Mouse (Mus musculus) spleen, embryonic (tissue): ENCODE measurements at regions not wholly inside any gene's neighbourhood (a gene's known extent, or its start where the extent isn't known, plus 50 kb on each side); places are given as distances from the start of the nearest gene placed in this dataset.

Experiments used
- CTCF ChIA-PET: fragments of 350-600 bp; sonication (Branson Sonifier 250); formaldehyde crosslinking; loops from one replicate; lab custom pipeline; 2022; lab: Charles Lee

DNA sequence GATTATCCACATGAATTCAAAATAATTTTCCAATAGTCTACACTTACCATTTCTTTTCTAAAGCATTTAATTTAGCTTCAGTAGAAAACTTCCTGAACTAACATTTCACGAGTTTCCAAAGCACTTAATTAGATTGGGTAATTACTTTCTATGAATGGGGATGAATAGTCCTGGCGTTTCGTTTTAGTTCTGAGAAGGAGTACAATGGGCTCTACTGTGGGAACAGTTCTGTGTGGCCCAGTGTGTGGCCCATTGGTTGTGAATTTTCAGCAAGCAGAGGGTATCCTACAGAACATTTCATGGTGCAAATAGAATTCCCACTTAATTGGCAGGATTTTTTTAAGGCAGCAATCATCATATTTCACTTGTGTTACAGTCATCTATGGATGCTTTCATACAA, 95.5 kb downstream of the 1700017N19Rik start:
- CTCF ChIA-PET: no interaction called here

DNA sequence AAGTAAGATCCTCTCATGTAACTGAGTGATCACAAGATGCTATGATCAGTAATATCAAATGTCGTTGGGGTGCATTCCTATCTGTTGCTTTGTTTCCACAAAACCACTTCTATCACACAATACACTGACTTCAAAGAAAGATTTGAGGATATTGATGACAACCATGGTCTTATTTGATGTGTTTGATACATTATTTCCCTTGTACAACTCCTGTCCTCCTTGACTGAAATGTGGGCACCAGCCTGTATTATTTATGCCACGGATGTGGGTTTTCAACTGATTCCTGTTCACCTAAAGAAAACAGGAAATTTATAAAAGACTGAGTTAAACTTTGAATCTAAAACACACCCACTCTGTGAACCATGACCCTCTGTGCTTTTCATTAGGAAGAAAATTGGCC, 105.7 kb downstream of the 1700017N19Rik start:
- CTCF ChIA-PET: no interaction called here

DNA sequence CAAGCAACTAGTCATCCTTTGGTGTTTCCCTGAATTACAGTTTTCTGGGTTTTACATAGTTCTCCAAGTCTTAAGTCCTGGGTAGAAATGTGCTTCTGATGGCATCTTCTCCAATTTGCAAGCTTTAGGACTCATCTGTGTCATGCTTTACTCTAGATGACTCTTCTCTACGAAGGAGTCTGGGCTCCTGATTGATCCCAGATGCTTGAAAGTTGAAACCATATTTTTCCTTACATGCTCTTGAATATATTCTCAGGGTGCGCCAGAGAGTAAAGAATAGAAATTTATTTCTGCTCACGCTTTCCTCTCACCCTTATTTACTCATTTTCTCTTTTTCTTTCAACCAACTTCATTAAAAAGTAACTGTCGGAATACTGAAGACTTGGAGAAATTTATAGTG, 108.9 kb downstream of the 1700017N19Rik start:
- CTCF ChIA-PET: no interaction called here

DNA sequence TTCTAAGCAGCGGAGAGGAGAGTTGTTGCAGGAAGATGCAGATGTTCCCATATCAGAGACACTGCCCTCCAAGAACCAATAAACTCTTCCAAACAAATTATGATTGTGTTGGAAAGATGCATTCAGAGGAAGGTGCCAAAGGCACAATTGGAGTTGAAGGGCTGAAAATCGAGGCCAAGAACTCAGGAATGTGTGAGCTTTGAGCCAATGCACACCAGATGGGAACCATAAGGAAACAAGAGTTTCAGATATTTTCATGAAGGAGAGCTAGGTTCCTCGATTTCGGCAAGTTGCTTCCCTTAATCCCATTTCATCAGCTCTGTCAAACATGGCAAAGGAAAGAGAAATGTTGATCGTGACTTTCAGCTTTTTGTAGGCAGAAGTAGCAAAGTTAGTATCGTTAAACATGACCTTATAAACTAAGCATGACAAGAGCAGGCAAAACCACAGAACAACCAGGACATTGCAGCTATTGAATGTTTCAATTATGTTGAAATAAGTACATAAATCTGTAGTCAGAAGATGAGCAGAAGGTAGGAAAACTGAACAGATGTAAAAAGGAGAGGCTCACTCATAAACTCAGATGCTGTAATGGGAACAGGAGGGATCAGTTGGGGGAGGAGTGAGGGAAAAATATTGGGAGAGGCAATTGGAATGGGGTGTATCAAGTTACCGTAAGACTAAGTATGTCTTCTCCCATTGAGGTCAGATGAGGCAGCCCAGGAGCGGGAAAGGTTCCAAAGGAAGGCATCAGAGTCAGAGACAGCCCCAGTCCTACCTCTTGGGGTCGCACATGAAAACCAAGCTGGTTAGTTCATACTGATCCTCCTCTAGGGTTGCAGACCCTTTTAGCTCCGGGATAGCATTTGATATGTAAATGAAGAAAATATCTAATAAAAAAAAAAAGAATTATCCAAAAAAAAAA, 110.3 kb downstream of the 1700017N19Rik start:
- CTCF ChIA-PET: no interaction called here

DNA sequence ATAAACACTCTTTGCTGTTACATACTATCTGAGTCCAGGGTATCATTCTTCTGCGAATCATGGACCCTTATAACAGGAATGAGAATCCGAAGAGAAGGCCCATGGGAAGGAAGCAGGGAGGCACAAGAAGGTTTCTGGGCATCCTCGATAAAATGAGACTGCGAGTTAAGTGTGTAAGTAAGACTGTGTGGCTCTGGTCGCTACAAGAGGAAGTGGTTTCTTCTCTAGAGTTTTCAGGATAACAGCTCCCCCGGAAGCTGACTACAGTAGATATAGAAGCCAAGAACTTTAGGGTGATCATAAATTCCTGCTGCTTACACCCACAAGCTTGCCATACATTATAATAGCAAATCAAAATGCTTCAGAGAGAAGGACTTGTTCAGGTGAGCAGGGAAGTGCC, 111.7 kb downstream of the 1700017N19Rik start:
- CTCF ChIA-PET: interaction anchor here (0.7 kb wide), 1 partner anchor 279 kb away, joined by 8 read pairs; no protein-coding TSS in a partner anchor

DNA sequence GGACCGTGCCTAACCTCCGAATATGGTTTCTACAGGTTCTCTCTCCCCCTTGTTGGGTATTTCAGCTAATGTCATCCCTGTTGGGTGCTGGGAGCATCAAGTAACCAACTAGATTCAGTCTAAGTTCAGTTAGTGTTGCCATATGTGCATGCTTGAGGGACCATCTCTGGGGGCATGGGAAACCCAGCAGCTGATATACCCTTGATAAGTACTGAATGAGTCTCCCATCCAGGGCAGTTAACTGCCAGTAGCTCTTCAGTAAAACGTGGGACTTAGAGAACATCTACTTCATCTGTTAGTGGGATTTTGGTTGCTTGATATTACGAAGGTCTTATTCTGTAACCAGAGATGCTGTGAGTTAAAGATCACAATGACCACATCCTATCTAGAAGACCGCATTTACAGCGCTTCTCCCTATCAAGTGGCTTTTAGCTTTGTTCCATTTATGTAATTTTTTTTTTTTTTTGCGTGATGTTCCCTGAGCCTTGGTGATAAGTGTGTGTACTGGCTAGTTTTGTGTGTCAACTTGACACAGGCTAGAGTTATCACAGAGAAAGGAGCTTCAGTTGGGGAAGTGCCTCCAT, 125.9 kb downstream of the 1700017N19Rik start:
- CTCF ChIA-PET: interaction anchor here (1.0 kb wide), 1 partner anchor 9 kb away, joined by 3 read pairs; no protein-coding TSS in a partner anchor

DNA sequence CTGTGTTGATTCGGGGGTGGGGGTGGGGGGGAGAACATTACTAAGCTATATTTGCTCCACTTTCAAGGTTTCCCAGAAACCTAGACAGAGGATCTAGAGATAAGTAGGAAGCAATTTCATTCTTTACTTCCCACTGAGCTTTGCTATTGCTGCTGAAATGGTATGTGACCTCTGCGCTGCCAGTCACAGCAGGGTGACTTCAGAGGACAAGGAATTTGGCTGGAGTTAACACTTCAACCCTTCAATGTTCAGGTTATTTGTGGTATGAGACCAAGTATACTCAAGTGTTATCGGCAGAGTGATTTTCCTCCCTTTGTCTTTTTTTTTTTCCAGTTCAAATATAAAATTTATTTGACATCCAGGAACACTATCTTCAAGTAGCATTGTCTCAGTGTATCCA, 128.3 kb downstream of the 1700017N19Rik start:
- CTCF ChIA-PET: no interaction called here

DNA sequence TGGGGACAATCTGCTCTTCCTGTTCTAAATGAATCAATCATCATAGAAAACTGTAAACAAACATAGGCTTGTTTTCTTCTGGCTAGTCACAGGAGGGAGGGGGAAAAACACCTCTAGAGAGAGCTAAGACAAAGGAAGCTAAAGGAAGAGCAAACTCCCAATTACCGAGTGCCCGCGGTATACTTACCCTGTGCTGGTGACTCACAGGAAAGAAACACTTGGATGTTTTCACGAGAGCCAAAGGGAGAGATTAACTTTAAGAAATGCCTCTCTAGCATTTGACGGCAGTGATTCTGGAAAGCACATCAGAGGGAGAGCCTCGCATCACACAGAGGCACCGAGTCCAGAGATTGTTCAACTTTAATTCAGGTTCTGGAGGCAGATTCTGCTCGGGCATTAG, 151.0 kb downstream of the 1700017N19Rik start:
- CTCF ChIA-PET: interaction anchor here (0.5 kb wide), 1 partner anchor 174 kb away, joined by 3 read pairs; no protein-coding TSS in a partner anchor

DNA sequence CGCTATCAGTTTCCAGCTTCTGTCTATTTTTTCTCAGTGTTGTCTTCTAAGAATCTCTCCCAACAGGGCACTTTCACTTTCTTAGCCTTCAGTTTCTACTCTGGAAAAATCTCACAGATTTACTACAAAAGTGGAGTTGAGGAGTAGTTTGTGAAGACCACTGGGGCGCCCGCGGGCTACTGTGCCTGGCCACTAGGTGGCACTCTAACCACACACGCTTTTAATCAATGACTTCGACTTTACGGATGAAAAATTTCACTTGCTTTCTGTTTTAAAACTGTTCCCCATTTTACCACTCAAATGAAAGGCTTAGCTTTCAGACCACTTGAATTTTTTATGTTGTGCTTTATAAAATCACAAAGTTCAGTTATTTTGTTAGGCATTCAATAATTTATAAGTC, 151.8 kb downstream of the 1700017N19Rik start:
- CTCF ChIA-PET: interaction anchor here (0.6 to 0.7 kb wide), 2 partner anchors 182 to 1709 kb away, joined by 3 to 4 read pairs; no protein-coding TSS in a partner anchor

DNA sequence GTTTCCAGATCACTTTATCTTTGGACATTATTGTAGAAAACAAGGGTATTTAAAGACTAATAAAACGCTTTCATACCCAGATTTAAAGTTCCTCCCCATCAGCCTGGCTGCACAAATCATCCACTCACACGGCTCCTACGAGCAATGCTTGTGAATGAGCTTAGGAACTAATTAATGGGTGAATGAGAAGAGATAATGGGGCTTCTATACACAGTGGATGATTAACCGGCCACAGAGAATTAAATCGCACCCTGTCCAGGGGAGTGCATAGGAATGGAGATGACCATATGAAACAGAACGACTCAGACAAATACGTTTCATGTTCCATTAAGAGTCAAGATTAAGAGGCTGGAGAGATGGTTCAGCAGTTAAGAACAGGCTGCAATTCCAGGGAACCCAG, 155.9 kb downstream of the 1700017N19Rik start:
- CTCF ChIA-PET: no interaction called here

DNA sequence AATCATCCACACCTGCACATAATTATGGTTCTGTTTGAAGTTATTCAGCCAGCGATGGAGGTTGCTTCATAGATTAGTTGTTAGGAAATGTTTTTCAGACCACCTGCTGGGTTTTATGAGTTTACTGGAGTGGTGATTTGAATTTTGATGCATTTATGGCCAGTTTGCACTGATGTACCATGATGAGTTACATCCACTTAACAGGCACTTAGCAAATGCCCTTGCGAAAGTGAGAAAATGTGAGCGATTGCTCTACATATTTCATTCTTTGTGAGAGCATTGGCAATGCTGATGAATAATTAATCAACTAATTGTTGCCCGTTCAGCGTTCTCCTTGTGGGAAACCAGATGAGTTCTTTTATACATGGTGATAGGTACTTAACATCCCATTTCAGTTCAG, 164.7 kb downstream of the 1700017N19Rik start:
- CTCF ChIA-PET: no interaction called here

DNA sequence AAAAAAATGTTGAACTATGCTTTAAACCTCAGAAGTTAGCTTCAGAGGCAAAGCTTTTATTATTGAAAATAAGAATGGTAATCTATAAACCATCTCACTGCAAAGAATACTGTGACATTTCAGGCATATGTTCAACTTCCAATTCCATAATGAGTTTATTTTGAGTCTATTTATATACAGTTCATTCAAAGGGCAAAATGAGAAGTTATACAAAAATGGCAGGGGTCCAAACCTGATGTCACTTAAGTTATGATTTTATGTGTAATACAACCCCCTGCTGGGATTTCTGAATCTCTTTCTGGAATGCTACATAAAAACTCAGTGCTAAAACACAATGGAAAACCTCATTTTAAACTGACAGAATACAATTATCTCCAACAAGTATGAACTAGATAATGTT, 184.0 kb downstream of the 1700017N19Rik start:
- CTCF ChIA-PET: no interaction called here

DNA sequence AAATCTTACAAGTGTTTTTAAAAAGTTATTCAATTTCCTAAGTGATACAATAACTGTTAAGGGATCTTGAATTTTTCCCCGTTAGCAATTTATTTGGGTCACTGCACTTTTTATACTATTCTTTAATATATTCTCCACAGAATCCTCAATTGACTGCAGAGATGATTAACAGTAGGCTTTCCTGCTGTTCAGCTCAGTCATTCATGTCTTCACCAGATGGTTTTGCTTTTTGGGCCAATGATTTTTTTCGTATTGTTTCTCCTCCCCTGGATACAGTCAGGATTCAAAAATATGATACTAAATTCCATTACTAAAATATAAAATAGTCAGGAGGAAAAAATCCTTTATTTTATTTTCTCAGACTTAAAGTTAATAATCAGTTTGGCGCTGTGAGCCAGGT, 201.9 kb downstream of the 1700017N19Rik start:
- CTCF ChIA-PET: no interaction called here

DNA sequence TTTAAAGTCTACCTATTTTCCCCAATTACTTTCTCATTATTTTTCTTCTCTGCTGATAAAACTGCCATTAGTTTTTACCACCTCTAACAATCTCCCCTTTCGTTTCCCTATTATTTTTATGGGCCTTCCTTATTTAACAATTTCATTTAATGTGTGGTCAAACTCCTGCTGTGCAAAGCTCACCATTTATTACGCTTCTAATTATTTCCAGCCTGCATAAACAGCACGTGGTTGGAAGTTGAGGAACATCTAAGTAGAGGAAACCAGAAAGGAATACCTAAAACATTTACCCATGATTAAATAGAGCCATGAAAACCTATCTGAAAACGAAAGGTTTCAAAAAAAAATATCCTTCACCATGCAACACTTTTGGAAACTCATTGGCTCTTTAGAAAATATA, 202.3 kb downstream of the 1700017N19Rik start:
- CTCF ChIA-PET: no interaction called here

DNA sequence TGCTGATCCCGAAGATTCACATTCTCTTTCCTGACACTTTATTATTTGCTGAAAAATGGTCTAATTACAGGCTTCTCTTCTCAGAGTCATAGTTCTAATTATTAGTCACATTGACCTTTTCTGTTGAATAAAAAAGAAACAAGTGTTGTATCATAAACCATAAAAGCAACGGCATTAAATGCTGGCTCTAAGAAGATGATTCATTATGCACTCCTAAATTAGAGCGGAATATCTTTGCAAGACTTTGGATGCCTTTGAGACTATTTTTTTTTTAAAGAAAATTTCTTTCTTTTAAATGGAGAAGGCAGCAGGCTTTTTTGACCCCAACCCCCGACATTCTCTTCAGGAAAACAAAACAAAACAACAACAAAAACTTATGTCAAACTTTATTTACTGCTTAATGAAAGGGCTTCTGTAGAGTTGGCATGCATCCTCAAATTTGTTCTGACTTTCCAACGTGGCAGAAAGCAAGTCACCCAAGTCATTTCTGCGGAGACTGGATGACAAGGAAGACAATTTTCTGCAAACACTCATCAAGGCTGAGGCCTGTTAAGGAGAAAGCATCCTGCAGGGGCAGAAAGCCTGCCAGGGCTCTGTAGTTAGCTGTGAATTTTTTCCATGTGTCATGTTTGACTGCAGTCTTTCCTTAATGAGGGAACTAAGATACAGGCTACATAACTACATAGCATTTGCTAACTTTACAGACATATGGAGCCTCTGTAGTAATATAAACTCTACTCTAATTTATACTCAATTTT, 205.1 kb downstream of the 1700017N19Rik start:
- CTCF ChIA-PET: no interaction called here

DNA sequence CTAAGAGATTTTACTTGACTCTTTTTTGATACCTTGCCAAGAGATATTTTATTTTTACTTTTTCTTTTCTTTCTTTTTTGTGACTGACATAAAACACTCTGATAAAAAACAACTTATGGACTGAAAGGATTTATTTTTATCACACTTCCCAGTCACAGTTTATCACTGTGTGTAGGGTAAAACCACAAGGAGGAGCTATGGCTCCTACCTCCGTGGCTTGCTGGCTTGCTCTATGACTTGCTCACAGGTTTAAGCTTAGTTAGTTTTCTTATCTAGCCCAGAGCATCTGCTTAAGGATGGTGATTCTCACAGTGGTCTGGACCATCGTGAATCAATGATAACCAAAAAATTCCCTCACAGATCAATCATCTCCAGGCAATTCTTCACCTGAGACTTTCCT, 221.4 kb downstream of the 1700017N19Rik start:
- CTCF ChIA-PET: no interaction called here

DNA sequence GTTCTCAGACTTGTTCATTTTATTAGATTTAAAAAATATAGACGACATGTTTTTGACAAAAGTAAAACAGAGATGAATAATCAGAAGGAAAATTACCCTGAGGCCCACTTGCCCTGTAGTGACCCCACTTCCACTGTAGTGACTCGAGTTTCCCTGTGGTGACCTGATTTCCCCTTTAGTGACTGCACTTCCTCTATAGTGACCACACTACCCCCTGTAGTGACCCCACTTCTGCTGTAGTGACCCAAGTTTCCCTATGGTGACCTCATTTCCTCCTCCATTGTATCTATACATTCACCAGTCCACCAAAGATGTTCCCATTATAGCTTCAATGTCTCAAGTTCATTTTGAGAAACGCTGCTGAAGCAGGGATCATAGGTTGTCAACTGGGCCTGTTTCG, 244.5 kb downstream of the 1700017N19Rik start:
- CTCF ChIA-PET: no interaction called here

DNA sequence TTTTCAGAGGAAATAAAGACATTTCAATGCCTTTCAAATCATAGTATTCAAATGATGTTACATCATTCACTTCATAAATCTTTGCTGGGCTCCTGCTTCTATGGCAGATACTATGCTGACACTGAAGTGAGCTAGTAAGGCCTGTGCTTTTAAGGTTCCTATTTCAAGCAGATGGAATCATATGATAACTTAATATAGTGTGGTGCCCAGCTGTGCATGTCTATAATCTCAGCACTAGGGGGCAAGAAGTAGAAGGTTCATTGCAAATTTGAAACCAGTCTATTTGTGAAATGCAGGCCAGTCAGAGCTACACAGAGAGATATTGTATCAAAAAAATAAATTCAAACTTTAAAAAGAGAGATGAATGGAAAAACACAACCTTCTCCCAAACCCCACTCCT, 262.9 kb downstream of the 1700017N19Rik start:
- CTCF ChIA-PET: no interaction called here

DNA sequence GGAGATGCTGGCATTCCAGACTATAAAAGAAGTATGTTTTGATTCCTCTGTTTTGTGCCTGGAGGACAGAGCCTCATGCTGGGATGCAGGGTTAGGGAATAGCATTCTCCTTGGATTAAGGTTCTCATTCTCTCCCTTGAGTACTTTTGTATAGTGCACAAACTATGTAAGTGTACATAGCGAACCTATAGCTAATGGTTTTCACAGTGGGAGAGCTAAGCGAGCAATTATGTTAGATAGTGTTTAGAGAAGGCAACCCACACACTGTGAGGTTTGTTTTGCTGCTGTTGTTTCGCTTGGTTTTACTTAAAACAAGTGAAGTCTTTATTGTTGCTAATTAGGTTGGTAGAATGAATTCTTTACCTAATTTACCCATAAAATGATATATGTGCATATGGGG, 266.2 kb downstream of the 1700017N19Rik start:
- CTCF ChIA-PET: no interaction called here

DNA sequence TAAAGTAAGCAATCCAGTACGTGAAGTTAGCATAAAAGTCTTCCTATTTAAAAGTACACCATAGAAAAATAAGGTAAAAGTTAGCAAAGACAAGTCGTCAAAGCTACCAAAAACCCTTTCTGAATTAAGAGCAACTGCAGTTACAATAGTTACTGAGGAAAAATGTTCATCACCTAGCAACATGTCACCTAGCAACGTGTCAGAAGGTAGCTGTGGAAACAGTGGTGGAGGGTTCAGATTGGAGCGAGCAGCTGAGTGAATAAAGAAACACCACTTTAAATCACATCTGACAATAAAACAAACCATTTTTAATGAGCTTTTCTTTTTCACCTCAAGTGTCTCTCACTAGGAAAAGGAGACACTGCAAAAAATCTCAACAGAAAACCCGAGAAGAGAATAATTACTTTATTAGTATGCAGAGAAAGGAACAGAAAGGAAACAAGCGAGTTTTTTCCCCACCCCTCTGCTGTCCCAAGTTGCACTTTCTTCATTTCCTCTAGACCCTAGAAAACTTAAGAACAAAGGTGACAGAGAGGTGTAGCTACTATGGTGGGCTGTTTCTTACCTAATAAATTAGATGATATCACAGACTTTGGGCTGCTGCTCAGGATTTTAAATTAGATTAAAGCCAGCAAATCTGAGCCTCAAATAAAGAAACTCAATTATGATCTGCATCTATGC, 275.4 kb downstream of the 1700017N19Rik start:
- CTCF ChIA-PET: no interaction called here

DNA sequence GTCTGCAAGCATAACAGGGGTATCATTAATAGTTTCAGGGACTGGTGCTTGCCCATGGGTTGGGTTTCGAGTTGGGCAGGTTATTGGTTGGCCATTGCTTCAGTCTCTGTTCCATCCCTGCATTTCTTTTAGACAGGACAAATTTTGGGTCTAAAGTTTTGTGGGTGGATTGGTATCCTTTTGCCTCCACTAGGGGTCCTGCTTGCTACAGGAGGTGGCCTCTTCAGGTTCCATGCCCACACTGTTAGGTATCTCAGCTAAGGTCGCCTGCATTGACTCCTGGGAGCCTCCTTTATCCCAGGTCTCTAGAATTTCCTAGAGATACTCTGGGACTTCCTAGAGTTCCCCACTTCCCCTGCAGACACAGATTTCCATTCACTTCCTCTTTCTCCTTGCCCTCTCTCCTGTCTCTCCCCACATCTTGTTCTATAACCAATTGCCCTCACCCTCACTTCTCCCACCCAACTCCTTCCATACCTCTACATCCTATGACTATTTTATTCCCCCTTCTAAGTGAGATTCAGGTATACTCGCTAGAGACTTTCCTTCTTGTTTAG, 278.2 kb downstream of the 1700017N19Rik start:
- CTCF ChIA-PET: no interaction called here
